Mouse (Mus musculus) liver, adult (tissue): ENCODE data around the gene Ggt7.

Experiments used
- GATA4 ChIP-seq: IDR thresholded peaks from 2 replicates; pipeline ENCODE4 v1.6.1; 2014; ENCODE audit warnings: mild to moderate bottlenecking, low read length; ENCODE audit not compliant: insufficient replicate concordance

The Ggt7 gene

DNA sequence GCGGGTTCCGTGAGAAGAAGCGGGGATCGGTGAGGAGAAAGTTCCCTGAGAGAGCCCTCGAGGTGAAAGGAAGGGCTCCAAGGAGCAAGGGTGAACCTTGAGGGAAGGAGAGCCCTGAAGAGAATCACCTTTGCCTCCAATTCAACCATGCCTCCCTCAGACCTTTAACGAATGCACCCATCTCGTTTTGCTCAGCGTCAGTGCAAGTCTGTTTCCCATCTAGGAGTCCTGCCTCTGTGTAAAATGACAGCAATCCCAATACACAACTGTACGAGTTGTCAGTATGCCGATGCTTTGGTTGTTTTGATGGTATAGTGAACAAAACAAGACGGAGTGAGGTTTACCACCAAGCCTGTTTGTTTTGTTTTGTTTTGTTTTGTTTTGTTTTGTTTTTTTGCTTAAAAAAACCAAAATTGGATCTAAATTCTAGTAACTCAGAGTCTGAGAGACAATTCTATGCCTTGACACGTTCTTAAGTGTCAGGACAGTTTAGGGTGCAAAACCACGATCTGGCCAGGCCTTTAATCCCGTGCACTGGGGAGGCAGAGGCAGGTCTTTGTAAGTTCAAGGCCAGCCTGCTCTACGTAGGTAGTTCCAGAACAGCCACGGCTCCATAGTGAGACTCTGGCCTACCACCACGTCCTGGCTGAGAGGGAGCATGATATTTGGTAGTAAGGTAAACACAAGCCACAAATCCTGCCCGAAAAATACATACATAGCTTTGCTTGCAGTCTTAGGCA lies 664 bp upstream of the Ggt7 start:
- no peak for TF ChIP-seq GATA4

DNA sequence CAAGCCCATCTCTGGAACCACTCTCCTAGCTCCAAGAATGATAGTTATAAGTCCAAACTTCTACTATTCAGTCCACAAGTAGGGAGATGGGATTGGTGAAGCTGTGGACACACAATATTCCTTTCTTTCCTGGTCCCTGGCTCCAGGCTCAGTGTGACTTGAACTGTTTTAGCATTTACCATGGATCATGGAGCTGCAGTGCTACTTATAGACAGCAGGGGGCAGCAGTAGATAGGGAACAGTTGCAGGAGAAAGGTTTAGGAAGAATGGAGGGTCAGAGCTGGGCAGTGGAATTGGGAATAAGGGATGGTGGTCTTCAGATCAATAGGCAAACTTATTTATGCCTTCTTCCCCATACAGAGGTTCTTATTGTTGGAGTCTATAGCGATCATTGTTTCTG lies 2.1 kb downstream of the Ggt7 start:
- TF ChIP-seq GATA4: no peak

DNA sequence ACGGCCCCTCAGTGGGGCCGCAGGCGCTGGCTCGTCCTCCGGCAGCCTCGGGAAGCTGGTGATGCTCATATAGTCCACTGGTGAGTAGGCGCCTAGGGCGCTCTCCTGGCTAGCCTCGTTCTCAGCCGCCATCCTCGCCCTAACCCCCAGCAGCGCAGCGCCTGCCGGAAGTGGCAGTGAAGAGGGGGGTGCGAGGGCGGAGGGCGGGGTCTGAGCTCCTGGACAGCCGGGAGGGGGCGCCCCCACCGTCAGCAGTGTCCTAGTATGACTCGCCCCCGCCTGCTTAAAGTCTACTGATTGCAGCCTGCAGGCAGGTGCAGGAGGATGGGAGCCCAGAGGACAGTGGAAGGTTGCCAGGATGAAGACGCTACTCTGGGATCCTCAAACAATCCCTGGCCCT lies 3.4 kb downstream of the Ggt7 start:
- TF ChIP-seq GATA4: no peak

DNA sequence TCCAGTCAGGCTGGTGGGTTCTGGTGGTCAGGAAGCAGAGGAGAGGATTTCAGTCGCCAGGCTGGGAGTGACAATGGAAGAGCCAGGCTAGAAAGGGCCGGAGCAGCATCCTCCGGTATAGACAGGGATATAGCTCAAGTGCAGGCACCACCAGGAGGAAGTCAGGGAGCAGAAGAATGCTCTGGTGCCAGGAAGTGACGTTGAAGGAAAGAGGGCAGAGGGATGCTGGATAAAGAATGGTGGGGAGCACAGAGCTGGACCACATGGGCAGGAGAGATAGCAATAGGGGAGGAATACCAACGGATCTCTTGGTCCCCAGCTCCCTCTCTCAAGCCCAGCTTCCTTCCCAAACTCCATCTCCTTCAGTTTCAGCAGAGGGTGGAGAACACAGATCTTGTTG lies 4.5 kb downstream of the Ggt7 start:
- TF ChIP-seq GATA4: no peak

DNA sequence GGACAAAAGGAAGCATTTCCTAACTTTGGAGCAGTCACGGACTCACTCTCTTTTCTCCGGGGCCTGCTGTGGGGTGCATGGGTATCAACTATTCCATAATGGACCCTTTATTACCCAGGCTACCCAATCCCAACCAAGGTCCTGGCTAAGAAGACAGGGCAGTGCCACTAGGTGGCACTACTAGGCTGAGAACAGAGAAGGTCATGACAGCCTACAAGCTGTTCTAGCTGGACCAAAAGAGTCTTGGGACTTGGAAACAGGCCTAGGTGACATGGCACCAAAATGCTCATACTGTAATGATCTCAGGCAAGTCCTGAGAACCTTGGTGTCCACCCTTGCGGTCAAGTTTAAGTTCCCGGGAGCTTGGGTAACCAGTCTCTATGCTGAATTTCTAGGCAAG lies 5.6 kb downstream of the Ggt7 start:
- TF ChIP-seq GATA4: no peak

DNA sequence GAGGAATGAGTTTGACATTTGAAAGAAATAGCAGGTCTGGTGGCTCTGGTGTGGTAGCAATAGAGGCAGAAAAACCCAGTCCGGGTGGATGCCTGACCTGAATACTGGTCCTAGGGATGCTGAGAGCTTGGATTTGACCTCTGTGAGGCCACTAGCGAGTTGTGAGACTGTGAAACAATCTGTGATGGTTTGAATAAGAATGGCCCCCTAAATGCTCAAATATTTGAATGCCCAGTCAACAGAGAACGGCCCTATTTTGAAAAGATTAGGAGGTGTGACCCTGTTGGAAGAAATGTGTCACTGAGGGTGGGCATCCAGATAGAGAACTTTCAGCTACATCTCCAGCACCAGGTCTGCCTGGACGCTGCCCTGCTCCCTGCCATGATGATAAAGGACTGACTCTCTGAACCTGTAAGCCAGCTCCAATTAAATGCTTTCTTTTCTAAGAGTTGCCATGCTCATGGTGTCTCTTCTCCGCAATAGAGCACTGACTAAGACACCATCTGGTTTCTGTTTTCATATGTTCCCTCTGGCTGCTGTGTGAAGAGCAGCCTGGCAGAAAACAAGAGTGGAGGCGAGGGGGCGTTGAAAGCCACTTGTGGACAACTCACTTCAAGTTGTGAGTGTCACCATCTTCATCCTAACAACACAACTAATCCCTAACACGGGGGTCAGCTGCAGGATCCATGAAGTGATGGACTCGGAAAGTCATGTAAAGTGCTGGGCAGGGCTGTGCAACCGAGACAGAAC lies 10.1 kb downstream of the Ggt7 start:
- TF ChIP-seq GATA4: no peak

DNA sequence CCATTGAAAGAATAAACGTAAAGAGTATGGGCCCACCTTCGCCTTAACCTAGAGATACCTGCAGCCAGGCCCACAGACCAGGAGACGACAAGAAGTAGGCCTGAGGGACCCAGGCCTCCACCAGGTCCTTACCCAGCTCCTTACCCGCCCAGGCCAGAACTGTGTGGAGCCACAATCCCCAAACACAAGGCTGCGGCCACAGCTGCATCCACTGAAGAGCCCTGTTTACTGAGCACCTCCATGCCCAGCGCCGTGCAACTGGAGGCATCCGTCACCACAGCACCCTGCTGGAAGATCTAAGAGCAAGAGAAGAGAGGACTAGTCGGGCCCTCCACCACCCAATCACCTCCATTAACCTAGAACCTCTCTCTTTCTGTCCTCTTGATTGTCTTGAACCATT lies 12.2 kb downstream of the Ggt7 start:
- no peak for TF ChIP-seq GATA4

DNA sequence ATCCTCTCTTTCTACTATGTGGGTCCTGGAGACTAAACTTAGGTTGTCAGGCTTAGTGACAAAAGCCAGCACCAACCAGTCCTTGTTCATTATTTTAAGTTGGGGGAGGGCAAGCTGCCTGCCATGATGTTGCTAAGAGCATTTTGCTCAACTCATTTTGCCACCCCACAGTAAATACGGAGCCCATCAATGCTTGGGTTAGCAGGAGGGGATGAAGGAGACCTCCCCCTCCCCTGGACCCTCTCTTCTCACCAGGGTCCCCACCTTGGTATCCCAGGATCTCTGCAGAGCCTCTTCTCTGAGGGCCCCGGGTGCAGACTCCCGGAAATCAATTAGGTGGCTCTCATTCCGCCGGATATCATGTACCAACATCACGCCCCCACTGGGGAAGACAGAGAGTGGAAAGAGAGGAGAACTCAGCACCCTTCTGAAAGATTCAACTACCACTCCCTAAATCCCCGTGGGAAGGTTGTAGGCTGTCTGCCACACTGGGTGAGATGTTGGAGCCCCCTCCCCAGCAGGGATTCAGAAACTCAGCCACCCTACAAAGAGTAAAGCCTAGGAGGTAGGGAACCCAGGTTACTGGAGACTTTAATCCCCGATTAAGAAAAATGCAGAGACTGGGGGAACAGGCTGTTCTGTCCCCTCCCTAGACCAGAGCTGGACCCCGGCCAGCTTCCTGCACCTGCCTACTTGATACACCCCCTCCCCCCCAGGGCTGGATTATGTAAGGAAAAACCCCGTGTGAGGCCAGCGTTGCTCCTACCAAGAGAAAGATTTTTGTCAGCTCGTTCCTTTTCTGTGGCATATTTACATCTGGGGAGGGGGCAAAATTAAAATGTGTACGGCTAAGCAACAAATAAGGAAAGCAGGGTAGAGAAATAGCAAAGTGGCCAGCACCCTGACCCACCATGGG lies 13.3 kb downstream of the Ggt7 start:
- no peak for TF ChIP-seq GATA4

DNA sequence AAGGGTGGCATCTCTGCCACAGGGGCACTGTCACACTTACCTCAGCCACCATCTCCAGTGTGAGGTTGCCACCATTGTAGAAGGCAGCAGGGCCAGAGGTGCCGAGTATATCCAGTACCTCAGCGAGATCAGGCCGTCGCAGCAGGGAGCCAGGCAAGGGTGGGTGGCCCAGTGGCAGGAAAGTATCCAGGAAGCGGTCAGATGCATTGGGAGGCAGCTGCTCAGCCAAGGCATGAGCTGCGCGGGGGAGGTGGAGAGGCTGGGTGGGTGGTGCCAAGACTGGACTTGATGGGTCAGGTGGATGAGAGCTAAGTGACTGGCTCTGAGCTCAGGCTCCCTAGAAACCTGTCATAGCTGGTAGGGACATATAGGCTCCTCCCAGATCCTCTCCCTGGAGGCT lies 15.4 kb downstream of the Ggt7 start:
- no peak for TF ChIP-seq GATA4

DNA sequence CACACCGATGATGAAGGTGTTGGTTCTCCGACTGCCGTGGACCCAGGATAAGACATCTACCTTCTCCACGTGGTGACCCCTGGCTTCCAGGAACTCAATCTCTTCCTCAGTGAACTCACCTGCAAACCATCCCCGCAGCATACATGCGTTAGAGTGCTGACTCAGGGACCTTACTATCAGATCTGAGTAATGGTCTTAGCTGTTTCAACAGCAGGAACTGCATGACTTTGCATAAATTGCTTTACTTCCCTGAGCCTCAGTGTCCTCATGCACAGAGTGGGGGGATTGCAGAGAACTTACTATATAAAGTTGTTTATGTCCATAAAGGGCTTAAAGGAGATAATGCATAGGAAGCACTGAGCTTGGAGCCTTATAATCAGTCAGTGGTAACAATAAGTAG lies 27.0 kb downstream of the Ggt7 start:
- no peak for TF ChIP-seq GATA4

DNA sequence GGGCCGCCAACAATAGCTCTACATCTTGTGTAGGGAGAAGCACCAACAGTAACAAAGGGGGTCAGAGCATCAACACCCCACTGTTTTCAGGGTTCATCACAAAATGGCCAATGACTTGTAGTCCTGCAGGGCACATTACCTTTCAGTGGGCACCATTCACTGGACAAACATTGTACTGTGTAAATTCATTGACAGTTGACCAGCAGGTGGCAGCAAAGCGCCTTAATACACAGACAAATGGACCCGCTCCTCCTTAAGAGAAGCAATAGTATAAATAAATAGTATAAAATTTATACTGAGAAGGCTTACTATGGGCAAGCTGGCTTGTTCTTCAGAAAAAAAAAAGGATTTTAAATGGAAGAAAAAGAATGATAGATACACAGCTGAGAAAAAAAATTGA lies 36.0 kb downstream of the Ggt7 start:
- TF ChIP-seq GATA4: no peak

DNA sequence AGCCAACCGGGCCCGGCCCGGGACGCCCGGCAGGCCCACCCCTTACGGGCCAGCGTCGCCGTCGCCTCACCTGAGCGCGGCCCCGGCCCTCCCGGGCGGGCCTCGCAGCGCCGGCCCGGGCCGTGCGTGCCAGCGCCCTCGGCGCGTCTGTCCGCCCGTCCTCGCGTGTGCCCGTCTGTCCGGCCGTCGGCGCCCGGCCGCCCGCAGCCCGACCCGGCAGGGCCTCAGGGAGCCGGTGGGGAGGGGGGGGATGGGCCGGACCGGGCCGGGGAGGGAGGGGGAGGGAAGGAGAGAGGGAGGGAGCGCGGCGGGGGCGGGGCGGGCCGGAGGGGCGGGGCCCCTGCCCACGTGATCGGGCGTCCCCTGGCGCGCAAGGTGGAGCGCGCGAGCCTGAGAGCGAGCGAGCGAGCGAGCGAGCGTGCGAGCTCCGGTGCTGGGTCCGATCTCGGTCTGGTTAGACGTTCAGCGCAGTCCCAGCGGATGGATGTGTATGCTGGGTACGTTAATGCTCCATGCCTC lies 44.4 kb downstream of the Ggt7 start, which contains the start of gene Ncoa6:
TSS of gene Ncoa6 (minus strand) at position 325 of the 519 bp plus-strand sequence.
- TF ChIP-seq GATA4: no peak

DNA sequence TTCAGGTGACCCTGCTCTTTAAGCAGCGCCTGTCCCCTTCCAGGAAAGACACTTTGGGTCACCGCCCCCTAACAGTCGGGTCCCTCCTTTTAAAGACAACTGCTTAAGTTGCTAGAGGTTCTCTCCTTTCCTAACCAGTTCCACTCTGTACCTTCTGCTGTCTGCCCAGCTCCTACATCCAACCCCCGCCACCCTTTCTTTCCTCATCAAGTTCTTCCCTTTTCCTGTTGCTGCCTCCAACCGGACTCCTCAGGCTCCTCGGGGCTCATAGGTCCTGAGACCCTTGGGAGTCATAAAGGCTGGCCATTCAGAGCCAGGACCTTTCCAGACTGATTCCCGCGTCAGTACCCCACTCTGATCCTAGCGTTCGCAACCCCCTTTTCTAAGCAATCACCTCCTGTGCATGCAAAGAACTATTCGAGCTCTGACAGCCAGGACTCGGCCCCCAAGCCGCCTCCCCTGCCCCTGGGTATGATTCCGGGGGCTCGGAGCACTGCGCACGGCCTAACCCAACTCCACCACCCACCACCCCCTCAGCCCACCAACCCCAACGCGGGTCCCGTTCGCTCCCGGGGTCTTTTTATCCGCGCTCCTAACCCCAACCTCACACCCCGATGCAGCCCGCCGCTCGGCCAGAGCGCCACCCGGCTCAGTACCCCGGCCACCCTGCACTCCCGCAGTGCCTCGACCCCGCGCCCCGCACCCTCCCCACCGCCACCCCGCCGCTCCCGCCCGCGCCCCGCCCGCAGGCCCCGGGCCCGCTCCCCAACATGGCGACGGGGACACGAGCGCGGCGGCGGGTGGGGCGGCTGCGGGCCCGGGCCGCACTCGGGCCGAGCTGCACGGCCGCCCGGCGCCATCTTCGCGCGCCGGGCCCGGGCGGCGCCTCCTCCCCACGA lies 45.1 kb downstream of the Ggt7 start:
- TF ChIP-seq GATA4: no peak

DNA sequence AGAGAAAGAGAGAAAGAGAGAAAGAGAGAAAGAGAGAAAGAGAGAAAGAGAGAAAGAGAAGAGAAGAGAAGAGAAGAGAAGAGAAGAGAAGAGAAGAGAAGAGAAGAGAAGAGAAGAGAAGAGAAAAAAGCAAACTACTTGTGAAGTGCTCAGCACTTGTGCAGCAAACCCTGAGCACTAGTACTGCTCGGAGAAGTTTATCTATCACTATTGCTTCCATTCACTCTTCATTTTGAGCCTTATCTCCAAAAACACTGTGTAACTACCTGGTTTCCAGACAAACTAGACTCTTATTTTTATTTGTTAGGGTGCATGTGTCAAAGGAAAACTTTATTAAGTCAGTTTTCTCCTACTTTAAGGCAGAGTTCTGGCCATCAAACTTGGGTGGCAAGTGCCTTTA lies 51.2 kb downstream of the Ggt7 start:
- no peak for TF ChIP-seq GATA4
